Mouse (Mus musculus): Measurements from ENCODE around the gene Fbll1.

Fbll1 gene

GRCm38 (mm10) chr11:35783038-35783437, 15.6 kb downstream of the Fbll1 start:
- no peak for DNase-seq (ENCODE audit: low read depth)

- DNase-seq (ENCODE audit: low read depth), result no peak
Measured at GRCm38 (mm10) chr11:35782444-35782843, 16.2 kb downstream of the Fbll1 start.

- no peak for DNase-seq (ENCODE audit: low read depth)
Measured at GRCm38 (mm10) chr11:35780336-35780735, 18.3 kb downstream of the Fbll1 start.

- DNase-seq (ENCODE audit: low read depth), result no peak
Measured at GRCm38 (mm10) chr11:35776452-35776851, 22.2 kb downstream of the Fbll1 start.

GRCm38 (mm10) chr11:35775606-35776005, 23.1 kb downstream of the Fbll1 start:
- DNase-seq (ENCODE audit: low read depth), result no peak

- DNase-seq (ENCODE audit: low read depth), result no peak
Measured at GRCm38 (mm10) chr11:35770741-35771504, 27.8 kb downstream of the Fbll1 start.

GRCm38 (mm10) chr11:35769746-35770437, 28.8 kb downstream of the Fbll1 start:
- peak; percentile 53 for DNase-seq (ENCODE audit: low read depth)

GRCm38 (mm10) chr11:35769188-35769745, 29.4 kb downstream of the Fbll1 start, which contains the start of gene Pank3:
Pank3 (plus strand) TSS chr11:35769484.
- peak; percentile 92 for DNase-seq (ENCODE audit: low read depth)

- no peak for DNase-seq (ENCODE audit: low read depth)
Measured at GRCm38 (mm10) chr11:35766845-35767244, 31.8 kb downstream of the Fbll1 start.

- no peak for DNase-seq (ENCODE audit: low read depth)
Measured at GRCm38 (mm10) chr11:35760627-35761003, 38.1 kb downstream of the Fbll1 start.

GRCm38 (mm10) chr11:35760001-35760626, 38.6 kb downstream of the Fbll1 start:
- DNase-seq (ENCODE audit: low read depth), result no peak

GRCm38 (mm10) chr11:35756411-35757303, 42.0 kb downstream of the Fbll1 start:
- DNase-seq (ENCODE audit: low read depth), result no peak

- DNase-seq (ENCODE audit: low read depth), result no peak
Measured at GRCm38 (mm10) chr11:35755546-35755945, 43.1 kb downstream of the Fbll1 start.

- no peak for DNase-seq (ENCODE audit: low read depth)
Measured at GRCm38 (mm10) chr11:35754906-35755418, 43.7 kb downstream of the Fbll1 start.

GRCm38 (mm10) chr11:35750578-35750977, 48.1 kb downstream of the Fbll1 start:
- DNase-seq (ENCODE audit: low read depth), result no peak

All from c-Kit-positive CD71-positive TER-119-negative erythroid progenitor cells, embryonic 14.5 days (primary cell).